Mouse (Mus musculus) midbrain, embryonic 13.5 days (tissue): ENCODE results near the gene Nfic. TPM values are rescaled to one million over a fixed set of nuclear protein-coding genes. Genes with fewer than 3 reads are reported as not detected.

Source experiments
- ATAC-seq: fragments of 200-750 bp; cut with Nextera tagmentation; 2 replicates; pipeline ENCODE4 v1.8.0; 2017; ENCODE audit warnings: mild to moderate bottlenecking, moderate TSS enrichment, moderate library complexity
- H3K27ac ChIP-seq: fragments of 300-500 bp; sonication (generic); 2 replicates; pipeline ENCODE4 v1.5.1; 2015; ENCODE audit warnings: inconsistent platforms, mild to moderate bottlenecking, moderate library complexity
- H3K27me3 ChIP-seq: fragments of 300-500 bp; sonication (generic); 2 replicates; pipeline ENCODE4 v1.6.1; 2015; ENCODE audit warnings: mild to moderate bottlenecking, inconsistent platforms
- H3K36me3 ChIP-seq: fragments of 300-500 bp; sonication (generic); 2 replicates; pipeline ENCODE4 v1.6.1; 2015; ENCODE audit warnings: mild to moderate bottlenecking, inconsistent platforms
- H3K4me1 ChIP-seq: fragments of 300-500 bp; sonication (generic); replicated peaks from 2 replicates; pipeline ENCODE4 v1.6.1; 2015; ENCODE audit warnings: inconsistent platforms
- H3K4me2 ChIP-seq: fragments of 300-500 bp; sonication (generic); replicated peaks from 2 replicates; pipeline ENCODE4 v1.6.1; 2015; ENCODE audit warnings: moderate library complexity, mild to moderate bottlenecking, inconsistent platforms
- H3K4me3 ChIP-seq: fragments of 300-500 bp; sonication (generic); replicated peaks from 2 replicates; pipeline ENCODE4 v1.5.1; 2015; ENCODE audit warnings: mild to moderate bottlenecking, inconsistent platforms
- H3K9ac ChIP-seq: fragments of 300-500 bp; sonication (generic); replicated peaks from 2 replicates; pipeline ENCODE4 v1.6.1; 2015; ENCODE audit warnings: mild to moderate bottlenecking, inconsistent platforms
- H3K9me3 ChIP-seq: fragments of 300-500 bp; sonication (generic); 2 replicates; pipeline ENCODE4 v1.6.1; 2016; ENCODE audit warnings: mild to moderate bottlenecking, inconsistent platforms
- WGBS: fragments of 180-500 bp; shearing (Covaris S2); methylation state at CpG from one replicate; pipeline ENCODE4 v1.1.7; 2015; 5-methylcytosine and 5-hydroxymethylcytosine counted together
- polyA plus RNA-seq: library from polyadenylated mRNA; unstranded; fragments of >200 nt; fragmentation: Nextera tagmentation; extraction: Ambion mirVana; gene quantifications from 2 replicates; pipeline ENCODE4 v1.2.1, GENCODE M21; 2015

Gene Nfic
- polyA plus RNA-seq, 1 experiment from 2014 or later: 15.2 TPM

DNA sequence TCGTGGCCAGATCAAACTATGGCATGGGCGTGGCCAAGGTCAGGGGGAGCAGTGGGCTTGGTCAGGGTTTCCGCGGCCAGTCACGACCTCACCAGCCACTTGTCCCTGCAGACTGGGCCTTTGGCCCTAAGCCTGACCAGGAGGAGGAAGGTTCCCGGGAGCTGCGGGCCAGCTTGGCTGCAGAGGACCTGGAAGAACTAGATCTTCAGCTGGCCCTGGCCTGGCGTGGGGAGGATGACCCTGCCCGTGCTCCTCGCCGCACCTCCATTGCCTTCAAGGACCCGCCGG lies 64.8 kb downstream of the Nfic start:
- peaks cover 22% of the 10 kb centered on the region for H3K4me1 ChIP-seq
- H3K27ac ChIP-seq: no peak overlapping the region
- ATAC-seq: no peak
- H3K4me3 ChIP-seq: no peak overlapping the region
- WGBS: 96% methylated on average over 13 of the region's 13 CpGs
- peaks cover 43% of the 10 kb centered on the region for H3K36me3 ChIP-seq
- no peaks in the 10 kb centered on the region for H3K9me3 ChIP-seq
- H3K27me3 ChIP-seq: no peaks in the 10 kb centered on the region
- no peak overlapping the region for H3K9ac ChIP-seq
- no peak overlapping the region for H3K4me2 ChIP-seq

GRCm38 (mm10) chr10:81389801-81390677 lies 65.4 kb downstream of the Nfic start:
- H3K36me3 ChIP-seq: peaks cover 44% of the 10 kb centered on the region
- H3K4me2 ChIP-seq: no peak overlapping the region
- H3K4me3 ChIP-seq: no peak overlapping the region
- peak; percentile 46 for ATAC-seq
- H3K4me1 ChIP-seq: peaks cover 28% of the 10 kb centered on the region
- no peak overlapping the region for H3K9ac ChIP-seq
- H3K27me3 ChIP-seq: no peaks in the 10 kb centered on the region
- no peaks in the 10 kb centered on the region for H3K9me3 ChIP-seq
- H3K27ac ChIP-seq: no peak overlapping the region
- WGBS: 49% methylated on average over 23 of the region's 23 CpGs

DNA sequence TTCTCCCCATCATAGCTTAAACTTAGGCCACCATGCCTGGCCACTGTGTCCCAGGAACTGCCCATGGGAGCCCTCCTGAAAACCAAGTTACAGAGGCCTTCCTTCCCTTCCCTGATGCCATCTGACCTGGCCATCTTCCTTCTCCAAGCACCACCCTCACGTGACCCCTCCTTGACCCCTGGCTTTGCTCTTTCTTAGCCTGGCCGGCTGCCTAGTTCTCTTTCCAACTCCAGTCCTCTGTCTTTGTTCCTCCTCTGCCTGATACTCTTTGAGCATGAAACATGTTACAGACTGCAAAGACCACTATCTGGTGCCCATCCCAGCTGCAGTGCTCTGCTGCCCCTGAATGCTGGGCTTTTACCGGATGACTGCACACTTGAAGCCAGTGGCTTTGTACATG lies 66.1 kb downstream of the Nfic start:
- Histone ChIP-seq H3K9ac (no peak overlapping the region), H3K4me2 (no peak overlapping the region), H3K27me3 (no peaks in the 10 kb centered on the region), H3K36me3 (peaks cover 44% of the 10 kb centered on the region), H3K27ac (no peak overlapping the region), H3K4me3 (no peak overlapping the region), H3K4me1 (peaks cover 31% of the 10 kb centered on the region), H3K9me3 (no peaks in the 10 kb centered on the region)
- whole genome bisulfite sequencing: 44% methylated on average over 3 of the region's 3 CpGs
- no peak for ATAC-seq

DNA sequence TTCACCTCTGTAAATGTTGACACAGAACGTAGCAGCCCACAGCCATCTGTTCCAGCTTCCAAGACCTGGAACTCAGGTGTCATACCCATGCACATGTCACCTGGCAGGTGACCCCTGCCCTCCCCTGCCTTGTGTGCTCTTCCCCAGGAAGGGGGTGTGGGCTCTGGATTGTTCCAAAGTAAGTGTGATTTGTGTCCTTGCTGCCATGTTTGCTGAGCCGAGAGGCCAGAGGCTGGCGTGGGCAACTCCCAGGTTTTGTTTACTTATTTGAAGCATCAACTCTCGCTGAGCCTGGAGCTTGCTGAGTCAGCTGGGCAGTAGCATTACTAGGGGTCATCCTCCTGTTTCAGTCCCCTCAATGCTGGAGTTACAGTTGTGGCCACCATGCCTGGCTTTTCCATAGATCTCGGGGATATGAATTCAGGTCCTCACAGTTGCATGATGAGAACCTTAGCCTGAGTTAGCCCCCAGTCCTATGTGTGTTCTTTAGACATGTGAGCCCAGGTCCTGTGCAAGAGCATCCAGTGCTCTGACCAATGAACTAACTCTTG lies 66.9 kb downstream of the Nfic start, which contains the start of gene Gm48552:
Gene Gm48552 (plus strand): TSS at position 501 of the 551 bp plus-strand sequence.
- Histone ChIP-seq H3K36me3 (peaks cover 44% of the 10 kb centered on the region), H3K4me2 (no peak within 1 kb of the TSS), H3K9me3 (no peaks in the 10 kb centered on the region), H3K4me3 (no peak within 1 kb of the TSS), H3K9ac (no peak within 1 kb of the TSS), H3K4me1 (peaks cover 28% of the 10 kb centered on the region), H3K27ac (no peak within 1 kb of the TSS), H3K27me3 (no peaks in the 10 kb centered on the region)
- 90% methylated on average over 5 of the region's 5 CpGs for WGBS
- no peak for ATAC-seq

DNA sequence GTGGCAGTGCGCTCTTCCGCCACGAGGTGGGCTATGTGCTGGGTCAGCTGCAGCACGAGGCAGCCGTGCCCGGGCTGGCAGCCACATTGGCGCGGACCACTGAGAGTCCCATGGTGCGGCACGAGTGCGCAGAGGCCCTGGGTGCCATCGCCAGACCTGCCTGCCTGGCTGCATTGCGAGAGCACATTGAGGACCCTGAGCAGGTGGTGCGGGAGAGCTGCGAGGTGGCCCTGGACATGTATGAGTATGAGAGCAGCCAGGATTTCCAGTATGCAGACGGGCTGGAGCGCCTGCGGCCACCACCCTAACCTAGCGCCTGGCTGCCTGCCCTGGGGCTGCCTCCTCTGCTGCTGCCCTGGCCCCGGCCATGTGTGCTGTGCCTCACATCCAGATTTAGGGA lies 67.7 kb downstream of the Nfic start:
- peaks cover 44% of the 10 kb centered on the region for H3K36me3 ChIP-seq
- H3K4me2 ChIP-seq: no peak overlapping the region
- no peaks in the 10 kb centered on the region for H3K27me3 ChIP-seq
- H3K27ac ChIP-seq: no peak overlapping the region
- H3K9me3 ChIP-seq: no peaks in the 10 kb centered on the region
- no peak overlapping the region for H3K4me3 ChIP-seq
- WGBS: 96% methylated on average over 20 of the region's 20 CpGs
- no peak overlapping the region for H3K9ac ChIP-seq
- peaks cover 20% of the 10 kb centered on the region for H3K4me1 ChIP-seq
- ATAC-seq: no peak

DNA sequence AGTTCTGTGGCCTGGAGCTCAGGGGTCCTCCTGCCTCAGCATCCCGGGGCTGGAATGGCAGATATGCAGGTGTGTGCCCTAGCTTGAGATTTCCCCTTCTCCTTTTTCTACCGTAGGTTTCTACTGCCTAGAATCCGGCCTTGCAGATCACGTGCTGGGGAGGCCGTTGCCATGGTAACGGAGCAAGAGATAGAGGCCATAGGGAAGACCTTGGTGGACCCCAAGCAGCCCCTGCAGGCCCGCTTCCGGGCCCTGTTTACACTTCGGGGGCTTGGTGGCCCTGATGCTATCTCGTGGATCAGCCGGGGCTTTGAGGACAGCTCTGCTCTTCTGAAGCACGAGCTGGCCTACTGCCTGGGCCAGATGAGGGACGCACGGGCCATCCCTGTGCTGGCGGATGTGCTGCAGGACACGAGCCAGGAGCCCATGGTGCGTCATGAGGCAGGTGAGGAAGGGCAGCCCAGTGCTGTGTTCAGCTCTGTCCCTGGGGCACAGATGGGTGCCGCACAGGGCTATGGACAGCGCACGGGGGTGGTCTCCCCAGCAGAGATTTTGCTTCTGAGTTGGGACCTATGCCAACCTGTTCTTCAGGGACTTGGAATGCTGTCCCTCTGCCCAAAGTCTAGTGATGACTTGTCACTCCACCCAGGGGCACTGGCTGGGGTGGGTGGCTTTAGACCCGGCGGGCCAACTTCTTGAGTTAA lies 69.7 kb downstream of the Nfic start:
- H3K4me3 ChIP-seq: peak overlapping the region; percentile 96
- peak overlapping the region; percentile 76 for H3K4me2 ChIP-seq

DNA sequence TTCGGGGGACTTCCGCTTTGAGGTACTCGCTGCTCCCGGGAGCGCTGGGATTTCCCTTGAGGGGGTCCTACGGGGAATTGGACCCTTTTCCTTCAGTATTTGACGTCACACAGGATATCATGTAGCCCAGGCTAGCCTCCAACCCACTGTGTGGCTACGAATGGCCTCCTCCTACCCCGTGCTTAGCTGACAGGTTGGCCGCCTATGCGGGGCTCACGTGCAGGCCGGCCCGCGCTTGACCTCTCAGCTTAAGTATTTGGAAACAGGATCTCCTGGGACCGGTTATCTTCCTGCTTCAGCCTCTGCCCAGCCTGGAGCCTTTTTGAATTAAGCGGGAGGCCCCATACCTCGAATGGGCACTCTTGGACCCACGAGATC lies 70.8 kb downstream of the Nfic start:
- H3K9ac ChIP-seq: peak overlapping the region; percentile 87
- peaks cover 19% of the 10 kb centered on the region for H3K4me1 ChIP-seq
- H3K9me3 ChIP-seq: no peaks in the 10 kb centered on the region
- WGBS: under 1% methylated on average over 19 of the region's 19 CpGs
- no peaks in the 10 kb centered on the region for H3K27me3 ChIP-seq
- peak overlapping the region; percentile 96 for H3K4me3 ChIP-seq
- ATAC-seq: peak; percentile 38
- H3K4me2 ChIP-seq: peak overlapping the region; percentile 76
- H3K27ac ChIP-seq: peak overlapping the region; percentile 85
- peaks cover 35% of the 10 kb centered on the region for H3K36me3 ChIP-seq

More for the DNA sequence above, 69.7 kb downstream of the Nfic start:
- peaks cover 35% of the 10 kb centered on the region for H3K36me3 ChIP-seq
- H3K9me3 ChIP-seq: no peaks in the 10 kb centered on the region
- 79% methylated on average over 22 of the region's 22 CpGs for WGBS
- H3K27ac ChIP-seq: no peak overlapping the region
- ATAC-seq: no peak
- H3K27me3 ChIP-seq: no peaks in the 10 kb centered on the region
- peaks cover 20% of the 10 kb centered on the region for H3K4me1 ChIP-seq
- peak overlapping the region; percentile 87 for H3K9ac ChIP-seq

DNA sequence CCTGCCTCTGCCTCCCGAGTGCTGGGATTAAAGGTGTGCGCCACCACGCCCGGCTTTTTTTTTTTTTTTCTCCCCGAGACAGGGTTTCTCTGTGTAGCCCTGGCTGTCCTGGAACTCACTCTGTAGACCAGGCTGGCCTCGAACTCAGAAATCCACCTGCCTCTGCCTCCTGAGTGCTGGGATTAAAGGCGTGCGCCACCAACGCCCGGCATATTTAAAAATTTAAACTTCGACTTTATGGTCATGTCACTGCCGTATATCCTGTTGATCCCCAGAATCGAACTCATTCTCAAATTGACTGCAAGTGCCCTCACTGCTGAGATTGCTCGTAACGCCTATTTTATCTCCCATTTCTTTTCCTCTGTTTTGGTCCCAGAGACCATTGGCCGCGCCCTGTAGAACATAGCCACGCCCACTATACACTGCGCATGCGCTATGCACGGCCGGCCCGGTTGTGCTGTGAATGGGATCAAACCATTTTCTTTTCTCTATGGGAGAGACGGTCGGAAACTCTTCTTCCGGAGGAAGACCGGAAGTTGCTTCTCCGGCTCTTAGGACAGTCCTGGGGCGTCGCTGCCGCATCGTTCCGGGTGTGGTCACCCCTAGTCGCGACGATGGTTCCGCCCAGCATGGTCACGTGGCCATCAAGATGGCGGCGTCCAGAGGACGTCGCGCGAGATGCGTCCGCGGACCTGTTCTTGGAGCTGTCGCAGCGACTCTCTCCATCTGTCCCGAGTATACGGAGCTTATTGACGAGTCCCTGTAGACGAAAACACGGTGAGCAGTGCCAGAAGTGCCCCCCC lies 71.4 kb downstream of the Nfic start, which contains the start of the genes Dohh and Gm48551:
Gene Dohh (plus strand): TSS at position 627 of the 803 bp plus-strand sequence.
Gene Gm48551 (plus strand): TSS at position 665 of the 803 bp plus-strand sequence.
- peak within 1 kb of the TSS; percentile 87 for H3K9ac ChIP-seq
- H3K9me3 ChIP-seq: no peaks in the 10 kb centered on the region
- peaks cover 19% of the 10 kb centered on the region for H3K4me1 ChIP-seq
- WGBS: 8% methylated on average over 53 of the region's 54 CpGs
- no peaks in the 10 kb centered on the region for H3K27me3 ChIP-seq
- peak within 1 kb of the TSS; percentile 85 for H3K27ac ChIP-seq
- peak within 1 kb of the TSS; percentile 96 for H3K4me3 ChIP-seq
- ATAC-seq: peak; percentile 96
- H3K4me2 ChIP-seq: peak within 1 kb of the TSS; percentile 76
- H3K36me3 ChIP-seq: peaks cover 34% of the 10 kb centered on the region

- Histone ChIP-seq H3K27ac (no peak overlapping the region), H3K4me2 (no peak overlapping the region), H3K9me3 (no peaks in the 10 kb centered on the region), H3K36me3 (peaks cover 15% of the 10 kb centered on the region), H3K27me3 (no peaks in the 10 kb centered on the region), H3K9ac (0 out of 2 replicates have a peak overlapping the region, but pooled peaks have one; percentile 16), H3K4me3 (no peak overlapping the region), H3K4me1 (peaks cover 28% of the 10 kb centered on the region)
- WGBS: 89% methylated on average over 5 of the region's 5 CpGs
- no peak for ATAC-seq
Measured at GRCm38 (mm10) chr10:81382039-81382438, 73.4 kb downstream of the Nfic start.

DNA sequence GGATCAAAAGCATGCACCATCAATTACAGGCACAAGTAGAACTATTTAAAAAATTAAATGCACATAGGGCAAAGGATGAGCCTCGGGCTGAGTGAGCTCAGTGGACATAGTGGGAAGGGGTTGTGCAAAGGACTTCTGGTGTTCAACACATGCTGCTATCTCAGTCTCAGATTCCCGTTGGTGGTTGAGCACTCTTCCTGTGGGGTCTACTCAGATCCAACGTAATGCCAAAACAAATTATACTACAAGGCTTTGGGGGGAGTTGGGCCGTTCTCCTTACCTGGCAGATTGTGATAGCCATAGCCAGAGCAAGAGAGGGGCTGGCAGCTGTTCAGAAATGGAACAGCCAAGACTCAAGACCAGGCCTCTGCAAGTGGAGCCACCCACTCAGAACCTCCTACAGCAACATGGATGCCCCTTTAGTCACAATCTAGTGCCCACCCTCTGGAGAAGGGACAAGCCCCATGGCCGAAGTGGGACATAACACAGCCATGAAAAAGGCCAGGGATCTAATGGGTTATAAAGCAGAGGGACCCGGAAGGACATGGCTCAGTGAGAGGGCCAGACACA lies 75.5 kb downstream of the Nfic start:
- no peaks in the 10 kb centered on the region for H3K9me3 ChIP-seq
- peaks cover 9% of the 10 kb centered on the region for H3K36me3 ChIP-seq
- H3K27me3 ChIP-seq: no peaks in the 10 kb centered on the region
- 93% methylated on average over 6 of the region's 6 CpGs for WGBS
- no peak overlapping the region for H3K9ac ChIP-seq
- H3K4me3 ChIP-seq: no peak overlapping the region
- ATAC-seq: no peak
- H3K4me1 ChIP-seq: peaks cover 34% of the 10 kb centered on the region
- H3K4me2 ChIP-seq: no peak overlapping the region
- no peak overlapping the region for H3K27ac ChIP-seq

GRCm38 (mm10) chr10:81379183-81379553 lies 76.3 kb downstream of the Nfic start:
- 60% methylated on average over 3 of the region's 3 CpGs for WGBS
- Histone ChIP-seq H3K27ac (peak overlapping the region; percentile 84), H3K36me3 (peaks cover 15% of the 10 kb centered on the region), H3K4me1 (peaks cover 32% of the 10 kb centered on the region), H3K9me3 (no peaks in the 10 kb centered on the region), H3K4me3 (peak overlapping the region; percentile 79), H3K9ac (peak overlapping the region; percentile 60), H3K4me2 (peak overlapping the region; percentile 84), H3K27me3 (no peaks in the 10 kb centered on the region)
- ATAC-seq: no peak; the same call in 1 of the 2 replicates
